In genomic region chr6:97441357-97441756, GRCm38 (mm10) we compare ENCODE assay signal across 14 mouse cellular contexts.
DNase-seq lines count a peak whose midpoint lies in the region; ATAC-seq and TF ChIP-seq lines count a peak whose summit lies in the region.
"Had no signal": no experiment of that assay in that cellular context is flagged by ENCODE, and none has a peak within 500 bp of the region (broad histone marks: within the 10 kb centered on the region; RNA-seq: fewer than 3 reads in every experiment).

No protein-coding gene starts in this region.

- 69% methylated on average over 7 of the region's 7 CpGs for WGBS in heart, embryonic 12.5 days
- WGBS in lung, adult 2 months: 52% methylated on average over 7 of the region's 7 CpGs

- no peak overlapping the region for H3K27ac ChIP-seq in heart, embryonic 12.5 days (ENCODE audit: poor library complexity, severe bottlenecking)
- H3K27ac ChIP-seq: liver, embryonic 14.5 days; midbrain, embryonic 15.5 days had no signal

- DNase-seq in heart, adult 18-20 months: peak; percentile 68 to 85
- DNase-seq in lung, postnatal 36 days: peak; percentile 60
- no peak for DNase-seq in lung, adult 2 months
- DNase-seq in ovary, postnatal 10 days (ENCODE audit: low spot score): no peak
- DNase-seq in left cerebral cortex, postnatal 14 days (ENCODE audit: low spot score in 2 of 2): no peak
- no peak for DNase-seq in left cerebral cortex, postnatal 36 days (ENCODE audit: low spot score in 2 of 2)
- DNase-seq: cerebellum, adult 8-10 months had no signal

- no peak overlapping the region for H3K4me3 ChIP-seq in heart, embryonic 12.5 days
- no peak overlapping the region for H3K4me3 ChIP-seq in lung, adult 2 months (replicated peaks; ENCODE audit: extremely low read depth, low read depth, low read length)
- H3K4me3 ChIP-seq: midbrain, embryonic 15.5 days had no signal

- no peaks in the 10 kb centered on the region for H3K36me3 ChIP-seq in heart, embryonic 12.5 days
- H3K36me3 ChIP-seq: midbrain, embryonic 15.5 days had no signal

- no peaks in the 10 kb centered on the region for H3K27me3 ChIP-seq in heart, embryonic 12.5 days (replicated peaks)
- H3K27me3 ChIP-seq: midbrain, embryonic 15.5 days; Patski had no signal

- no peak overlapping the region for H3K9ac ChIP-seq in heart, embryonic 12.5 days
- H3K9ac ChIP-seq: liver, embryonic 14.5 days; midbrain, embryonic 15.5 days had no signal

- no peaks in the 10 kb centered on the region for H3K9me3 ChIP-seq in heart, embryonic 12.5 days (replicated peaks)
- H3K9me3 ChIP-seq: midbrain, embryonic 15.5 days had no signal

- no peak for TF ChIP-seq POLR2A in lung, adult 2 months (IDR thresholded peaks at IDR 0.05; ENCODE audit: borderline replicate concordance, extremely low read depth, low read depth, low read length)

- no peak for TF ChIP-seq CTCF in lung, adult 2 months (IDR thresholded peaks at IDR 0.05; ENCODE audit: insufficient read depth, low read length)

- ATAC-seq in heart, embryonic 12.5 days (ENCODE audit: insufficient number of reproducible peaks, low FRiP score): no peak
- ATAC-seq in granulocyte monocyte progenitor cell, adult 5-6 weeks (replicated peaks; ENCODE audit: poor library complexity, severe bottlenecking): peak; percentile 59
- ATAC-seq: CD4-positive, CD25-positive, alpha-beta regulatory T cell, adult 4 months; intestine, embryonic 16.5 days; midbrain, embryonic 15.5 days; Patski had no signal

- intact Hi-C loops in left cerebral cortex, postnatal 14 days (cut with DNase I): no loop called here
- intact Hi-C loops in left cerebral cortex, postnatal 36 days (cut with DNase I): no loop called here

- no peak overlapping the region for H3K4me2 ChIP-seq in heart, embryonic 12.5 days
- H3K4me2 ChIP-seq: midbrain, embryonic 15.5 days had no signal

- peaks cover 11% of the 10 kb centered on the region for H3K4me1 ChIP-seq in heart, embryonic 12.5 days (replicated peaks)
- H3K4me1 ChIP-seq in lung, adult 2 months (ENCODE audit: control insufficient read depth, insufficient read depth, low read length): peaks cover 2% of the 10 kb centered on the region
- H3K4me1 ChIP-seq: midbrain, embryonic 15.5 days had no signal

Comparison
In these comparisons a context has a peak if more than half of its experiments do, and no peak if none do; other contexts are left out.
1. DNase-seq: peak in heart, adult 18-20 months (2 of 2) and lung, postnatal 36 days (single experiment); none in lung, adult 2 months (single experiment), ovary, postnatal 10 days (single experiment), left cerebral cortex, postnatal 14 days (0 of 2) and left cerebral cortex, postnatal 36 days (0 of 2).